Mouse (Mus musculus) embryo, embryonic 10.5 days (tissue): ENCODE measurements around the gene Sbk3.
A peak's percentile ranks its signal among the peaks of the same experiment; 100 is the strongest.
"Not testable (repeated sequence)": the region's sequence is repeated elsewhere in the genome, so short reads cannot be mapped to it uniquely, and the experiment has no call there.

Experiments
- DNase-seq: peaks from one replicate; pipeline ENCODE4 v3.0.0-alpha.2; 2015; ENCODE audit warnings: low spot score

The Sbk3 gene

DNA sequence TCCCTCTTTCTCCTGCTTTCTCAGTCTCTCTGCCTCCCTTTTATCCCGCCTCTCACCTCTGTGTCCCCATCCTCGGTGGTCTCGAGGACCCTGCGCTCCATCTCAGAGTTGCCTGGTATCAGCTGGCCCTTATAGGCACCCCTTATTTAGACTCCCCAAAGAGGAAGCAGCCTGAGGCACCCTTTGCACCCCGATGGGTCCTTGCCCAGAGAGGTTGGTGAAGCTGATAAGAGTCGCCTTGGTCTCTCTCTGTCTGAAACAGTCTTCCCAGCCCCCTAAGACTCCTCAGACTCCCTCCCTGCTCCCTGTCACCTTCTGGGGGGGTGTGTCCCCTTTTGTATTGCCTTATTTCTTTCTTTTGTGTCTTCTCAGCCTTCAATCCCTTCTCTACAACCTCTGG, at the start of gene Sbk3:
Gene Sbk3 (minus strand): TSS at position 101 of the 400 bp plus-strand sequence.
- DNase-seq, result no peak

DNA sequence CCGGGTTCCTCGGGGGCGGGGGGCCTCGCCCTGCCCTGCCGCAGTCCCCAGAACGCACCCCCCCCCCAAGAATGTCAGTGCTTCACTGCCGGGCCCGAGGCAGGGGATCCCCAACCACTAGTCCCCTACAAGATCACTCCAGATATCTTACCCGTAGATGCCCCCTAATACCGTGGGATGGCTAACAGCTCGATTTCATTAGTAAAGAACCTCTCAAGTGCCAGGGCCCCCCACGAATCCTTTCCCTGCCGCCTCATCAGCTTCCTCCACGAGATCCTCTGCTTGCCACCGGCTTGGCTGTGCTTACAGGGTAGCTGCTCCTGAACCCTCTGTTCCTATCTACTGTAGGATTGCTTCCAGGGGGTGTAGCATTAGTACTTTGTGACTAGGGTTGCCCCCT, 49.7 kb upstream of the Sbk3 start:
- peak; percentile 47 for DNase-seq

- peak; percentile 99 for DNase-seq
These were observed 49.2 kb upstream of the Sbk3 start, which contains the start of the genes Zfp865 and Ccdc106 for GRCm38 (mm10) chr7:5020000-5020681. Gene Zfp865 (plus strand): TSS chr7:5020376. Gene Ccdc106 (plus strand): TSS chr7:5020553.

DNA sequence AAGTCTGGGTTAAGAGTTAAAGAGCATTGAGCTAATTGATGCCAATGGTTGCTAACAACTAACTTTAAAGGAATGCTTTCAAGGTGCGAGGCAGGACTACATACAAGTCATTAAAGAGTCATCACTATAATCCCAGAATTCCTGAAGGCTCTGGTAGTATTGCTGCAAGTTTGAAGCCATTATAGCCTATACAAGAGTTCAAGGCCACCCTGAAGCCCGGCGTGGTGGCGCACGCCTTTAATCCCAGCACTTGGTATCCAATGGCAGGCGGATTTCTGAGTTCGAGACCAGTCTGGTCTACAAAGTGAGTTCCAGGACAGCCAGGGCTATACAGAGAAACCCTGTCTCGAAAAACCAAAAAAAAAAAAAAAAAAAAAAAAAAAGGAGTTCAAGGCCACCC, 48.6 kb upstream of the Sbk3 start:
- DNase-seq, result not testable (repeated sequence)

DNA sequence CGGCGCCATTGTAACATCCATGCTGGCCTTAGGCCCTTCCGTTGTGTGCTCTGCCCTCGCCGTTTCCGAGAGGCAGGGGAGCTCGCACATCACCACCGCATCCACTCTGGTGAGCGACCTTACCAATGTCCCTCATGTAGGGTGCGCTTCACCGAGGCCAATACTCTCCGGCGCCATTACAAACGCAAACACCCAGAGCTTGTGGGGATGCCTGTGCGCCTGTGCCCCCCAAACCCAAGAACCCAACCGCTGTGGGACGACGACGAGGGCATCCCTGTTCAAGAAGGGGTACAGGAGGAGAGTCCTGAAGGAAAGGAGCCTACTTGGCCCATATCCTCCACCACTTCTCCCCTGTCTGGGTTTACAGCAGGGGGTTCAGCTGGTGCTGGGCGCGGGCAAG, 47.0 kb upstream of the Sbk3 start:
- DNase-seq, result no peak

- no peak for DNase-seq
These were observed 46.4 kb upstream of the Sbk3 start for GRCm38 (mm10) chr7:5017352-5017751.

DNA sequence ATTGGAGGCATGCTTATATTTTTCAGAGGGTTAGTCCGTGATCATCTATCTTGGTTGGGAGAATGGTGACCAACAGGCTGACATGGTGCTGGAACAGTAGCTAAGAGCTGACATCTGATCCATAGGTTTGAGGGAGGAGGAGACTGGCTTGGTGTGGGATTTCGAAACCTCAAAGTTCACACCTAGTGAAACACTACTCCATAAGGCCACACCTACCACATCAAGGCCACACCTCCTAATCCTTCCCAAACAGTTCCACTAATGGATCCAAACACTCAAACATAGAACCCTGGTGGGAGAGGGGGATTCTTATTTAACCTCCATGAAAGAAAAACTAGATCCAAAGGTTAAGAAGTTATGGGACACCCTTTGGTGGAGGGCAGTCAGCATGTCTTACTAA, 46.0 kb upstream of the Sbk3 start:
- DNase-seq, result no peak

- DNase-seq, result peak; percentile 19
These were observed 45.1 kb upstream of the Sbk3 start for GRCm38 (mm10) chr7:5016057-5016456.

- peak; percentile 94 for DNase-seq
These were observed 44.4 kb upstream of the Sbk3 start, which contains the start of gene Gm44973 for GRCm38 (mm10) chr7:5015118-5016001. Gene Gm44973 (plus strand): TSS chr7:5015496.

- peak; percentile 99 for DNase-seq
These were observed 43.5 kb upstream of the Sbk3 start, which contains the start of the genes Zfp524 and Fiz1 for GRCm38 (mm10) chr7:5014251-5015117. Gene Zfp524 (plus strand): TSS chr7:5014415. Gene Fiz1 (minus strand): TSS chr7:5014697.

DNA sequence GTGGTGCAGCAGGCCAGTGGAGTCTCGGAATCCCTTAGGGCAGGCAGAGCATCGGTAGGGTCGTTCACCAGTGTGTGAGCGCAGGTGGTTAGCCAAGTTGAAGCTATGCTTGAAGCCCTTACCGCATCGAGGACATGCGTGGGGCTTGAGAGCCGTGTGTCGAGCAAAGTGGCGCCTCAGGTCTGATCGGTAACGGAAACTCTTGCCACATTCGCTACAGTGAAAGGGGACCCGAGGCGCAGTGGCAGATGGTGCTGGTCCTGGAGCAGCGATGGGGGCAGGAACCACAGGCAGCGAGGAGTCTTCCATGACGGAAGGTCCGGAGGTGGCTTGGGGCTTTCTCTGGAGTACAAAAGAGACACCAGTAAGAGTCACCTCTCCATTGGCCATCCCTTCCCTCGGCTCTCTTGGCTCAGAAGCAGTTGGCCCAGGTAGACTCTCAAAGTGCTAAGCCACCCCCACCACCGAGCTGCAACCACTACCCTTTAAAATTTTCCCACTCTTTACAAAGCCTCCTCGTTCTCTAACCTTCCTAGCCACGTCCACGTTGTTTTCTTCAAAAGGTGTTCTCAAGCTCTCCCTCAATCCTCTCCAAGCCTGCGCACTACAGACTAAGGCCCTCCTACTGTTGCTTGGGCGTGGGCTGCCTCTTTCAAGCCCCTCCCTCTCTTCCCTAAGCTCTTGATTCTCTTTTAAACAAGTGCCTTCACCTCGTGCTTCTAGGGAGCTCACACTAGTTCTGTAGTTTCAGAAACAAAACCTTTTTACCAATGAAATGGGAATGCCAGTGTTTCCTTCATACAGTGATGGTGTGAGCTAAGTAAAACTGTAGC, 41.9 kb upstream of the Sbk3 start:
- no peak for DNase-seq

GRCm38 (mm10) chr7:5008229-5008628, 37.3 kb upstream of the Sbk3 start:
- no peak for DNase-seq

DNA sequence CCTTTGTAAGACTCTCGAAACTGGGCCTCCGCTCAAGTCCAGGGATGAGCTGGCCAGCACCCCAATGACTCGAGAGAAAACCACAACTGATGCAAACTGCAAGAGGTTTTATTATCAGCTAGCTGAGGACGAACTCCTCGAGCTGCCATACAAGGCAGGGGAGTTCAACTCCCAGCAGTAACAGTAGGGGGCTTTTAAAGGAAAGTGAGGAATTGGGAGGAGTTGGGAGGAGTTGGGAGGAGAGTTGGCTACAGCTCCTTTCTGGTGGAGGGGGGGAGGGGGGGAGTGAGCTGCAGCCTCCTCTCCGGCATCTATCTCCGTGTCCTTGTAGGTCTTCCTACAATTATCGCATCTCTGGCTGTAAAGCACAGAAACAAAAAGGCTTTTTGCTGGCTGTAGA, 31.9 kb upstream of the Sbk3 start:
- DNase-seq, result not testable (repeated sequence)

GRCm38 (mm10) chr7:4999876-5000275, 28.9 kb upstream of the Sbk3 start:
- no peak for DNase-seq

DNA sequence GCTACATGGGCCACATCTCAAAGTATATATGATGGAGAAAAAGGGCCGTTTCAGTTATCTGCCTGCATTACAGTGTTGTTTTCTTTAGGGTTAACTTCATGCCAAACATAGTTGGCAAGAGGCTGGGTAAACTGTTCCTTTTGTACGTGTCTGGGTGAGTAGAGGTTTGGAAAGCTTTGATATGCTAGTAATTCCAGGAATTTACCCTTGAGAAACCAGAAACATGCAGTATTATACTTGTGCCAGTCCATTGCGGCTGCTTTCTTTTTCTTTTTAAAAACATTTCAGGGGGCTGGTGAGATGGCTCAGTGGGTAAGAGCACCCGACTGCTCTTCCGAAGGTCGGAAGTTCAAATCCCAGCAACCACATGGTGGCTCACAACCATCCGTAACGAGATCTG, 26.0 kb upstream of the Sbk3 start:
- DNase-seq, result no peak

GRCm38 (mm10) chr7:4996003-4996895, 25.3 kb upstream of the Sbk3 start, which contains the start of gene Zfp579:
Gene Zfp579 (minus strand): TSS chr7:4996158.
- peak; percentile 94 for DNase-seq

- DNase-seq, result no peak
These were observed 24.5 kb upstream of the Sbk3 start for GRCm38 (mm10) chr7:4995268-4996002.

DNA sequence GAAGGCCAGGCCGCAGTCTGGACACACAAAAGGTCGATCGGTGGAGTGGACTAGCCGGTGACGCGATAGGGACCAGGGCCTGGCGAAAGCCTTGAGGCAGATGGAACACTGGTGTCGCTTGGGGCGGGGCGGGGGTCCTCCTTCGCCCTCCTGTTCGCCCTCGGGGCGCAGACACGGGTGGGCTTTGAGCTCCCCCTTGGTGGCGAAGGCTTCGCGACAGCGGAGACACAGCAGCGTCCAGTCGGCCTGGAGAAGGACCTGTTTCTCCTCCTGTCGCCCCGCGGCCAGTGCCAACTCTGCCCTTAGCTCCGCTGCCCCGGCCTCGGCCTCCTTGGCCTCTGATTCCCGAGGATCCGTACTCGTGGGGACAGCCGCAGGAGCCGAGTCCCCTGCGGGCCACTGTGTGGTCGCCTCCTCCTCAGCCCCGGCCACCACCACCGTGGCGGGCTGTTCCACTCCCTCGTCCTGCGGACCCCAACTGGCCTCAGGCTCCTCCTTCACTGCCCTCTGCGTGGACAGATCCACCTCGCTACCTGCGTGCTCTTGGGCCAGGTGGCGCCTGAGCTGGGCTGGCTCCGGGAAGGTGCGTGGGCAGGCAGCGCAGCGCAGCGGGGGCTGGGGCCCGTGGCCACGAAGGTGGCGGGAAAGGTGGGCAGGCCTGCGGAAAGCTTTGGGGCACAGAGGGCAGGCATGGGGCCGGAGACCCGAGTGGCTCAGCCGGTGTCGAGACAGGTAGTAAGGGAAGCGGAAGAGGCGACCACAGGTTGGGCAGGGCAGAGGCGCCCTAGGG, 23.2 kb upstream of the Sbk3 start:
- no peak for DNase-seq
